Comparison of ENCODE assay signal across 8 mouse cellular contexts in genomic region chr1:131199976-131200375, GRCm38 (mm10). TPM values are rescaled to one million over a fixed set of nuclear protein-coding genes. Genes with fewer than 3 reads are reported as not detected.
DNase-seq lines count a peak whose midpoint lies in the region; ATAC-seq lines count a peak whose summit lies in the region.

No protein-coding gene starts in this region.

- no peaks in the 10 kb centered on the region for H3K9me3 ChIP-seq in heart, embryonic 10.5 days
- H3K9me3 ChIP-seq in hindbrain, embryonic 12.5 days (replicated peaks), result no peaks in the 10 kb centered on the region

- H3K4me1 ChIP-seq in heart, embryonic 10.5 days, result peaks cover 49% of the 10 kb centered on the region
- no peaks in the 10 kb centered on the region for H3K4me1 ChIP-seq in hindbrain, embryonic 12.5 days

- H3K27ac ChIP-seq in heart, embryonic 10.5 days, result peak overlapping the region; percentile 10
- H3K27ac ChIP-seq in hindbrain, embryonic 12.5 days, result no peak overlapping the region

- no peak overlapping the region for H3K9ac ChIP-seq in hindbrain, embryonic 12.5 days

- DNase-seq in layer of hippocampus, postnatal 10 days (ENCODE audit: low spot score in 2 of 2), result peak; percentile 30 to 47
- no peak for DNase-seq in layer of hippocampus, adult 9-10 months (ENCODE audit: low spot score)
- DNase-seq in ZHBTc4 (ENCODE audit: low read depth, low spot score) (peak; percentile 16), liver (peak; percentile 65)
- no peak for DNase-seq in heart, embryonic 10.5 days (ENCODE audit: low spot score)
- DNase-seq in natural killer cell, adult 2 months (ENCODE audit: low spot score in 2 of 2), result peak; percentile 90 to 94
- no peak for DNase-seq in yolk sac, embryonic 10.5 days (ENCODE audit: low spot score)

- whole genome bisulfite sequencing in heart, embryonic 10.5 days, result 60% methylated on average over 12 of the region's 12 CpGs
- WGBS in hindbrain, embryonic 12.5 days, result 63% methylated on average over 12 of the region's 12 CpGs

- no peak for ATAC-seq in hindbrain, embryonic 12.5 days (ENCODE audit: low FRiP score)

- H3K27me3 ChIP-seq in heart, embryonic 10.5 days (ENCODE audit: insufficient read depth, poor library complexity, severe bottlenecking), result no peaks in the 10 kb centered on the region
- 0 out of 2 replicates have a peak, but pooled peaks cover 4% of the 10 kb centered on the region for H3K27me3 ChIP-seq in hindbrain, embryonic 12.5 days

- no peak overlapping the region for H3K4me2 ChIP-seq in hindbrain, embryonic 12.5 days (replicated peaks)

- H3K36me3 ChIP-seq in heart, embryonic 10.5 days, result 0 out of 2 replicates have a peak, but pooled peaks cover 10% of the 10 kb centered on the region
- no peaks in the 10 kb centered on the region for H3K36me3 ChIP-seq in hindbrain, embryonic 12.5 days

- H3K4me3 ChIP-seq in heart, embryonic 10.5 days, result no peak overlapping the region
- H3K4me3 ChIP-seq in hindbrain, embryonic 12.5 days, result no peak overlapping the region

RNA-seq across cellular contexts. Expression of gene Rassf5, which starts 45.1 kb away (rescaled TPM):
- total RNA-seq in layer of hippocampus, postnatal 10 days (2021), result 10 to 100 TPM; 20.0 to 21.0 TPM
- 44.4 and 64.0 TPM in 2 replicates for polyA plus RNA-seq in heart, embryonic 10.5 days (2016; fragmentation: Nextera tagmentation; extraction: Ambion mirVana)
- polyA plus RNA-seq in hindbrain, embryonic 12.5 days (2016; fragmentation: Nextera tagmentation; extraction: Ambion mirVana), result 1.8 and 2.4 TPM in 2 replicates

RNA-seq across cellular contexts. Expression of gene Eif2d, which starts 47.0 kb away (rescaled TPM):
- total RNA-seq in layer of hippocampus, postnatal 10 days (2021), result 10 to 100 TPM; 37.7 to 39.7 TPM
- 54.8 and 62.9 TPM in 2 replicates for polyA plus RNA-seq in heart, embryonic 10.5 days (2016; fragmentation: Nextera tagmentation; extraction: Ambion mirVana)
- polyA plus RNA-seq in hindbrain, embryonic 12.5 days (2016; fragmentation: Nextera tagmentation; extraction: Ambion mirVana), result 53.1 and 55.5 TPM in 2 replicates

Comparison
In these comparisons a context has a peak if more than half of its experiments do, and no peak if none do; other contexts are left out.
1. DNase-seq: peak in layer of hippocampus, postnatal 10 days (2 of 2), ZHBTc4 (single experiment), liver (single experiment) and natural killer cell, adult 2 months (2 of 2); none in layer of hippocampus, adult 9-10 months (single experiment), heart, embryonic 10.5 days (single experiment) and yolk sac, embryonic 10.5 days (single experiment).
2. RNA of gene Rassf5, which starts 45.1 kb away (polyA plus RNA-seq): 44.4 to 64.0 TPM in heart, embryonic 10.5 days; 1.8 to 2.4 TPM in hindbrain, embryonic 12.5 days; every median in the first group is over 10 times any median in the second.